Mouse (Mus musculus) liver, adult 2 months (tissue): ENCODE measurements around the gene Cdkn2a.

ENCODE experiments used
- CTCF ChIP-seq: fragments of 200-500 bp; IDR thresholded peaks from 2 replicates; pipeline ENCODE4 v1.5.1; 2011; ENCODE audit warnings: low read depth, low read length, control low read depth
- POLR2A ChIP-seq: fragments of 200-500 bp; IDR thresholded peaks from 2 replicates; pipeline ENCODE4 v1.6.1; 2011; ENCODE audit warnings: low read length, control low read depth; ENCODE audit not compliant: insufficient read depth; ENCODE audit errors: extremely low read depth

GRCm38 (mm10) chr4:89313461-89313860 lies 19.0 kb upstream of the Cdkn2a start:
- no peak for TF ChIP-seq CTCF
- no peak for TF ChIP-seq POLR2A
